Mouse (Mus musculus) cerebellum, postnatal 4 days (tissue): Measurements from ENCODE around the gene Nr3c2.

Experiments
- DNase-seq, 2 experiments: peaks; one replicate each; pipeline ENCODE4 v3.0.0; 2022; ENCODE audit warnings: low spot score in 2 of 2, mixed read lengths in 1 of 2

Gene Nr3c2

DNA sequence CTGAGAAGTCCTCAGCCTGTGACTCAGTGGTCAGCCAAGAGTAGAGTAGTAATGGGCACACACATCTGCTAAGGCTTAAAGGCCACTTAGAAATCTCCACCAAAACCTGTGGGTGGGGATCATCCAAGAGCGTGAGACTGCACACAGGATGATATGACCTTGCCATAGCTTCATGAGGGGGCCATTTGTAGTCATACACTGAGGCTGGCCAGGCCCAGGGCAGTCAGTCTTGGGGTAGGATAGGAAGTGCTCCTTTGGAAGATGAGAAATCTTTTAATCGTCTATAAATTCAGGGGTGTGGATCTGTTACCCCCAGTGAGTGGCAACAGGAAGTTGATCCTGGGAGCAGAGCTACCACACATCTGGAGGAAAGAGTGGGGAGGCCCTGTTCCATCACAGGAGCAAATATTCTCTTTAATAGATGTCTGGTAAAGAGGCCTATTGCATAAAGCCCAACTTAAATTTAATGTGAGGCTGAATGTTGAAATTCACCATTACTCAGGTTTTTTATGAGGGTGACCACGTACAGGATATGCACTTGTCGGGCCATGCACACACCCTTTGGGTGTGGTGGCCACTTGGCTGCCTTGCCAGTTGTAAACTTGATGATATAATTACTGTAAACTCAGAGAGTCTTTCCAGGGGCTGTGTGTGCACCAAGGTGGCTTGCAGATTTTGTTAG is 270.7 kb downstream of the Nr3c2 start:
- DNase-seq: no peak

DNA sequence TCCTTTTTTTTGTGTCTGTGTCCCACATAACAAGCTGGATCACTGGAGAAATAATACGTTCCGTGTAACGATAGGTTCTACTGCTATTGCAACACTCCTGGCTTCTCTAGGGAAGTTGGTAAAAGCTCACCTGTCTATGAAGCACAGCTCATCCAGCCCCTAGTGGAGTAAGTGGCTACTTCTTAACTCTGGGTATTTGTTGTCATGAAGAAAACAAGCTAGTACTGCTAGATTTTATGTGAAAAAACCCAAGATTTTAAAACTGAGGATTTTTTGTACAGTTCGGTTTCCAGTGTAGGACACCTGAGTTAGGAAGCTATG is 271.2 kb downstream of the Nr3c2 start:
- DNase-seq: no peak

DNA sequence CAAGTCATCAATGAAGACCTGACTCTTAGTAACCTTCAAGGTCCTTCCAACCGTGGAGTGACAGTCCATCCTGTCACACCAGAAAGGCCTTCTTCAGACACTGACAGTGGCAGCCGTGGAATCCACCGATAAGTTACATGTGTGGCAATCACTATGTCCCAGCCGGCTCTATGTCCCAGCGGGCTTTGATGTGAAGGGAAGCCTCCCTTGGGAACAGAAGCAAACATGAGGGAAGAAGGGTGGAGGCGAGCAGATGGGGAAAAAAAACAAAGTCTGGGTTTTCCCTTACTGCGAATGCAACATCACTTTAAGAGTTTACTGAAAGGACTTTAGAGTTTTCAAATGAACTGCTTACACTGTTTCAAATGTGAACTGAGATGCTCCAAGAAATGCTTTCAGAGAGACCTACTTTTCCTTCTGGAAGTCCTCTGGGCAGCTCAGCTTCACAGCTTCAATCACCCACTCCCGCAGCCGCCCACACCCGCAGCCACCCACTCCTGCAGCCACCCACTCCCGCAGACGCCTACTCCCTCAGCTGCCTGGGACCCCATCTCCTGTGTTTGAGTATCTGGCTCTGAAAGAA is 273.9 kb downstream of the Nr3c2 start:
- no peak for DNase-seq

DNA sequence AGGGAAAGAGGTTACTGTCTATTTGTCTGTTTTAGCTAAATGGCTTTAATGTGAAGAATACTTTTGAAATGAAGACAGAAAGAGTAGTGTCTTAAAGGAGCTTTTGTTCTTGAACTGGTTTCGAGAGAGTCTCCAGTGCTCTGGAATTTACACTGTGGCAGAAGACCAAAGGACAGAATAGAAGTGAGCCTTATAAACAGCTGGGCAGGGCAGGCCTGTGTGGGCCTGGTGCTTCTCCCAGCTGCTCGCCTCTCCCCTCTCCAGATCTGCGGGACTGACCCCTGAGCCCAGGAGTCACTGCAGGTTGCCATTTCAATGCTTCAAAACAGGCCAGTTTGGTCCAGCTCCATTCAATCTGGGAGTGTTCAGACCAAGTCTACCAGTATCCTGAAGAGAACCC is 274.5 kb downstream of the Nr3c2 start:
- DNase-seq: no peak

DNA sequence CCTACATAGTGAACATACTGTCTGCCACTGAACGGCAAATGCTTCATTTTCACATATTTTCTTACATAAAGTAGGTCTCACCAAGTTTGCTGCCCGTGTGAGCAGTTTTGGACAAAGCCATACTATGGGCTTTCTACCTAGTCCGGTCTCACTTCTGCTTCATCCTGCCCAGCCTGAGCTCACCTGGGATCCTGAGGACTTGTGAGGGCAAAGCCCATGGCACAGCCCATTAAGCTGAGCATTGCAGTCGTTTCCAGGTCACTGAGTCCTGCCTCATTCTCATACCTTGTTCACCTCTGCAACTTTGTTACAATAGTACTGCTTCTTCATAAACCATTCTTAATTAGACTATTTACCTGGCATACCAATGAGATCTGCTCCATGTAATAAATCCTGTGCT is 276.2 kb downstream of the Nr3c2 start:
- DNase-seq: no peak

DNA sequence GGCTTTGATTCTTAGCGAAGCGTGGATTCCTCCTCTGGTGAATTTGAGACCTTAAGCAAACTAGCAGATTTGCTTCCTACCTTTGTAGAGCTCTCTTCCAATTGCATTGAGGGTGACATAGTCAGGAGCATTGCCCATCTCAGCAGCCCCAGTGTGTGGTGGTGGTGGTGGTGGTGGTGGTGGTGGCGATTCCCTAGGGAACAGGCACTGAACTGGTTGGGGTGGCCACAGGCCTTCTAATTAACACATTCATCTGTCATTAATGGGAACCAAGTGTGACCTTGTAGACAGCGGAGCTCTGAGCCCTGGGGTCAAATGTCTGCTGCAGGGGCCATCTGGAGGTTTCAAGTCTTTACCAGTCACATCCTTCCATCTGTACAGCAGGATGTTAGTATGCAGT is 277.1 kb downstream of the Nr3c2 start:
- no peak for DNase-seq

DNA sequence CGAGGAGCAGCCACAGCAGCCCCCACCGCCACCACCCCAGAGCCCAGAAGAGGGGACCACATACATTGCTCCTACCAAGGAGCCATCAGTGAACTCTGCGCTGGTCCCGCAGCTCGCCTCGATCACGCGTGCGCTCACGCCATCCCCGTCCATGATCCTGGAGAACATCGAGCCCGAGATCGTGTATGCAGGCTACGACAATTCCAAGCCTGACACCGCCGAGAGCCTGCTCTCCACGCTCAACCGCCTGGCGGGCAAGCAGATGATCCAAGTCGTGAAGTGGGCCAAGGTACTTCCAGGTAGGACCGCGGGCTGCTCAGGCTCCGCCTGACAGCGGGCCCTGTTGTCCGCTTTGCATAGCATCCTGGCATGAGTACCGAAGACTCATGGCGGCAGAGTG is 286.6 kb downstream of the Nr3c2 start:
- no peak for DNase-seq

DNA sequence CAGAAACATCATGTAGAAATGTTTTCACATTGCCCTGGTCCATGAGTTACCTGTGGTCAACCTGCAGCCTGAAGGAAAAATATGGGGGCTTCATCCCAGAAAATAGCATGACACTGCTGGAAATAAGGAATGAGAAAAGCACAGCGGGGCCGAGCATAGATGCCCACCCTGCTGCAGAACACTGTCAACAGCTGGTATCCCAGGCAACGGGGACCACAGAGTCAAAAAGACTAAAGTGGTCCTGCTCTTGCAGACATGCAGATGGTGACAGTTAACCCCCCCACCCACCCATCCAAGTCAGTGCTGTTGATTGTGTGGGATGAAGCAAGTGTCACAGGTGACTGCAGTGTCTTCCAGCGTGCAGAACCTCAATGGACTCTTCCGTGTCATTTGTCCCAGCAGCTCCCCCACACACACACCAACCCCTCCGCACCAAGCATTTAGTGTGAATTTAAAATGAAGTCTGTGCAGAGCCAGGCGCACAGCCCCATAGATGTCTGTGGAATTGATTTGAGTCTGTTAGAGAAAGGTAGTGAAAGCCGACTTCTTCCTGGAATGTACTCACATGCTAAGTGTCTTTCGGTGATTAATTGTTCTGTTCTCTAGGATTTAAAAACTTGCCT is 287.8 kb downstream of the Nr3c2 start:
- DNase-seq: no peak

DNA sequence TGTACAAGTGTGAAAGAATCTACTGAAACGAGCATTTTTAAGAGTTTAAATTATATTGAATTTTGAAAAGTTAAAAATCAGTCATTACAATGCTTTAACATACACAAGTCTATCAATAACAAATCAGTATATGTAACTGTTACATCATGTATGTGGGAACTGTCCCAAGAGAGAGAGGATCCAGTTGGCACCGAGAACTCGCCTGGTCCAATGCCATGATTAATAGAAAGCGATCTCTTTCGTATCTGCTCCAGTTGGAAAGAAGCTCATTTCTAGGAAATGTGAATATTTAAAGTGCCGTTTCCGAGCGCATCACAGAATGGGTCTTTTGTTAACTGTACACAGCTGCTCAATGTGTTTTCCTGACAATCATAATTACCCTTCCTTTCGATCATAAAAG is 288.5 kb downstream of the Nr3c2 start:
- DNase-seq: peak in 1 of 2 experiments; percentile 10

DNA sequence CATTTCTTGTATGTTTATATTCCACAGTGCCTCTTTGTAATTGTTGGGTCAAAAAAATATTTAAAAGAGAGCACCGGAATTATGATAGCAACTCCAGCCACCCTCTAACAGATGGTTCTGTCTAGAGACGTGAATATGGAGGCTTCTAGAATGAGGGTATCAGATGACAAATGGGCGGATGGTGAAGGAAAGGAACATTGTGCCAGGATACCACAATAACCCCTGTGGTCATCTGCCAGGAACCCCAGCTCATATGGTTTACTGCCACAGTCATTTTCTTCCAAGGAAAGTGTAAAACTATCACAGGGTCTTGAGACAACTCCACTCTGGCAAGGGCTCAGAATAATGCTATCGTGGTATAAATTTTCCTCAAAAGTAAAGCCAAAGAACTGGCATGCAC is 289.1 kb downstream of the Nr3c2 start:
- no peak for DNase-seq

DNA sequence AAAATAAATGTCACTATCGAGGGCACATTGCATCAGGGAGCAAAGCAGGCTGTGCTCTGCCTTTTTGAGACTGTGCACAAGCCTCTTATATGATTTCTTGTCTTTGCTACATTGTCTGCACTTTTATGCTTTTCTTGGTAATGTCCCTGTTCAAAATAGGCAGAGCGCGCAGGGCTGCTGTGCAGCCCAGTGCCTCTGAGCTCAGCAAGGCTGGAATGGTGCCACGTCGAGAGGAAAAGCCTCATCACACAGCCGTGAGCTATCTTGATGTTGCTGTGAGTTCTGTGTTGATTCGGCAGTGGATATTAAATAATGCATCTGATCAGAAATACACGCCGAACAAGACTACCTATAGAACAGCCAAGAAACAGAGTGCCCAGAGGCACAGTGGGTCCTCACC is 290.1 kb downstream of the Nr3c2 start:
- peak in 1 of 2 experiments; percentile 24 for DNase-seq

DNA sequence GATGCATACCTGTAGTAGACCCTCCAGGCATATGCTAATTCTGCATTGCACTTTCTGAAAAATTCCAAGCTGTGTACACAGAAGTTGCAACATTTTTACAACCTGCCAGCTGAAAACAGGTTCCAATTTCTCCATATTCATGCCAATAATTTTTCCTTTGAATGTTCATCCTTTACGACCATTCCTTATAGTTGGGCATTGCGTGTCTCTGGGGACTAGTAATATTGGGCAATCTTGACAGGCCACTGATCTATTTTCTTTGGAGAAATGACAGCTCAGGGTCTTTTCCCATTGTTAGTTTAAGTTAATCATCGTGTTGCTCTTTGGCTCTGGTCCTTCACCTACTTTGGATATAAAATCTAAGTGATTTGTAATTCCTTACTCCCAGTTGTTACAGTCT is 291.2 kb downstream of the Nr3c2 start:
- no peak for DNase-seq

DNA sequence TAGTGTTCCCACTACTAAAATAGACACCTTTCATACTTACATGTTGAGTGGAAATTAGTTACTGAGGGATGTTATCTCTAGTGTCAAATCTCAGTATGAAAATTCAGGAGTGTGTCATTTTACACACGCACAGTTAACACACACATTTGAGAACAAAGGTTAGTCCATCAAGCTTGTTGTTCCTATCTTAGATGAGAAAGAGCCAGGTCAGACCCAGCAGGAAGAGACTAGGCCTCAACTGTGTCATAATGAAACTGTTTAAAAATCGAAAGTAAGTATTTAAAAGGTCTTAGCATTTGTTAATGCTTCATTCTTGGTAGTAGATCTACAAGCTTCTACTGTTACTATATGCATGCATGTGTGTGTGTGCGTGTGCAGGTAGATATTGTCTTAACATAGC is 310.1 kb downstream of the Nr3c2 start:
- no peak for DNase-seq

DNA sequence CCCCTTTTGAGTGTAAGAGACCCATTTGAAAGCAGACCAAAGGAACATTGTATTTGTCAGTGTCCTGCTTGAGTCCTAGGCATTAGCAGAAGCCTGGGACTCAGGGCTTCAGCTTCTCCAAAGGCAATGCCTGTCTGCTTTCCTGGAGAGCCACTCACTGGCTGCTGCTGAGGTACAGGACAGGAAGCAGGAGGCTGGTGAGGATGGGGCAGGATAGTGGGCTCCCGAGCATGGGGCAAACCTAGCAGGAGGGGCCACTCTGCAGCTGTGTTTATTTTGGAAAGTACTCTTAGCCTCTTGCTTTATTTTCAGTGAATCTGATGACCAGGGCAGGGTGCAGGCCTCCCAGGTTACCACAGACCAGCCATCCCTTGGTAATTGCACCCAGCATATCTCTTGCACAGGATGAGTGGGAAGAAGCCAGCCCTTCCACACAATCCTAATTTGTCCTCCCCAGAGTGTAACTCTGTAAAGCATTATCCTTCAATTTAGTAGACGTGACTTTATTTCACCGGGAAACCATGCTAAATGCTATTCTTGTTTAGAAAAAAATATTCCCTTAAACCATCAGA is 314.7 kb downstream of the Nr3c2 start:
- DNase-seq: no peak

DNA sequence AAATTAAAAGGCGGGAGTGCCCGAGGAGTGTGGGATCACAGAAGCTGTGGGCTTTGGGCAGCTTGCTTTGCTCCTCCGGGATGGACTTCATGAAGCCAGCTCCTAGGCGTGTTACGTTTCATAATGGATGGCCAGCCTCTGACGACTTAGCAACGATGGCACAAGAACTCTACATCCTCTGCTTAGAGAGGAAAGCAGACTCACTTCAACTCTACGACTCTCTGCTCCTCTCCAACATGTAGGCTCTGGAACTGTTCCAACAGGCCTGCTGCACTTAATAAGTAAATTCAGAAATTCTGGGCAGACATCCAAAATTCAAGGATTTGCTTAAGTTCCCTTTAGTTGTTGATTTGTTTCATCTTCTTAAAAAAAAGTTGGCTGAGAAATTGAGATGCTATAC is 315.4 kb downstream of the Nr3c2 start:
- peak in 1 of 2 experiments; percentile 20 for DNase-seq

DNA sequence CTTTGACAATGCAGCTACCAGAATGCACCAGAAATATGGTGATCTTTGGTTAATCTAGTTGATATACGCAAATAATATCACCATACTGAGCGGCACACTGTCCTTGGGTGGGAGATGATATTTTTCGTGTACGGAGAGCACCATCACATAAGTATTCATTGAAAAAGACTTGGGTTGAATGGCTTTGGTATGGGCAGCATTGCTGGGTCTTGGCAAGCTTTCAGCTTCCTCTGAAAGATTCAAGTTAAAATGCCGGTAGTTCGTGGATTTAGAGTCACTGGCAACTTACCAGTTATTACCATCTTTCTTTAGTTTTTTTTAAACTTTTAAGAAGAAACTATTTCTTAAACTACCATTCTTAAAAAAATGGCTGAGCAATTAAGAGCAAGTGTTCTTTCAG is 315.9 kb downstream of the Nr3c2 start:
- DNase-seq: no peak

DNA sequence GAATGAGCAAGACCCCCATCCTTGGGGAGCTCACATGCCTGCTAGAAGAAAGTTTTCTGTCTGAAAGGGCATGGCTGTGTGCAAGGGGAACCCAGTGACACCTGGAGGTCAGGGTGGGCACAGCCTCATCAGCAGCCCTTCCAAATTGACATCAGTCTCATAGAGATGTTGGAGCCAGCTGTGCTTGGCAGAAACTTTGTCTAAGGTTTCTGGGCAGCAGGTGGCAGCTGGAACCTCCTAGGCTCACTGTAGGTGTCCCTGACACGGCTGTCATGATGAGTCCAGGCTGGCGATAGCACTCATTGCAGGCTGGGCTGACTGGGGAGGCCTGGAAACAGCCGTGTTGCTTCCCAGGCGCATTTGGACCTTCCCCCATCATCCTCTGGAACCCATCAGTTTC is 323.9 kb downstream of the Nr3c2 start:
- no peak for DNase-seq

DNA sequence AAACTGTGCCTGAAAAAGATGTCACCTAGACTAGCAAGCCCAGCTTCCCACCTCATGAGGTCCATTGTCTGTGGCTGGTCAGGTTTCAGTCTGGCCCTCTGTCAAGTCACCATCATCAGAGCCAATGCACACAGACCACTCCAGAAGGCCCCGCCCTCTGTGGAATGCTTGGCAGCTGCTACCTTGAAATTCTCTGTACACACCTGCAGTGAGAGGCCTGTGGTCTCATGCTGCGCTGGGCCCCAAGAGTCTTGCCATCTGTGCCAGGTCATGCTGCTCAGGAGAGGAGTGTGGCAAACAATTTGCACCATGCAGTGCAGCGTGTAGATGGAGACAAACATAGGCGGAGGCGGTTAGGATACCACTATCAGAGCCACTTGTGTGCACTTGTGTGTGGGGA is 328.5 kb downstream of the Nr3c2 start:
- DNase-seq: peak in 1 of 2 experiments; percentile 3

DNA sequence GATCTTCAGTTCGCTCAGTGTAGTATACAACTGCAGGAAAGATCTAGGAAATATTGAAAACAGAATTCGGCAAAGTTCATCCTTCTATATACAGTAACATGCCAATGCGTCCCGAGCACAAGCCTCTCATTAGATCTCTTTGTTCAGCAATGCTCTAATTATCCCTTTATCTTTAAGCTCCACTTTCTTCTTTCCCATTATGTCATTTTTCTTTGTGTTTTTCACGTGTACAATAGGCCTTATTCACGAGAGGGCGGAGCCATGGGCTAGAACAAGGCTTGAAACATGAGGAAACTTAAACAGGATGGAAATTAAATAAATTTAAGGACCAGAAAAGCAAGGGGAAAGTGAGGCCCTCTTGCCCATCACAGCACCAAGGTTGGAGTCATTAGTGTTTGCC is 329.4 kb downstream of the Nr3c2 start:
- DNase-seq: no peak

DNA sequence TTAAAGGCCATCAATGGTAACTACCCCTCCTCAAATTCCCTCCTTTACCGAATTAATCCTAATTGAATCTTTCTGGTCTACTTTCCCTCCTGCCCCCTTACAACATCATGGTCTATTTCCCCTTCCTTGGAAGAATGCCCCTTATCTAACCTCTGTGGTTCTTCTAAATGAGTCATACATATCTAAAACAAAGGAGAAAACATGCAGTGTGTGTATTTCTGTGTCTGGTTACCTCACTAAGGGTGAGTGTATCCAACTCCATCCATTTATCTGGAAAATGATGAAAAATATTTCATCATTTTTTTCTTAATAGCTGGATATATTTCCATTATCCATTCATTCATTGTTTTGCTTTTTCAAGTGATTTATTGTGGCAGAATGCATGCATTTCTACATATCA is 332.0 kb downstream of the Nr3c2 start:
- no peak for DNase-seq

DNA sequence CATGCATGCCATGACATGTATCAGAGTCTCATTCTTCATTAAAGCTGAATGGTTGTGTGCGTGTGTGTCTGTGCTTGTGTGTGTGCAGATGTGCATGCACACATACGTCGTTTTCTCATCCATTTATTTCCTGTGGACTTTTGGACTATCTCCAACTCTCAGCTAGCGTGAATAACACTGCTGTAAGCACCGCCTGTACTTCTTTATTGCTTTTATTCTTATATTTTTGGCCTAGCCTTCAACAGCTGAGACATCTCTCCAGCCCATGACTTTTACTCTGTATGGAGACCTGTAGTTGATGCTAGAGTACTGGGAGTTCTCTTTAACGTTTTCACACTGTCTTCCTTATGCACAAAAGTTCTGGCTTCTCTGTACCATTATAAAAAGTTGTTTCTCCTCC is 332.6 kb downstream of the Nr3c2 start:
- DNase-seq: no peak

DNA sequence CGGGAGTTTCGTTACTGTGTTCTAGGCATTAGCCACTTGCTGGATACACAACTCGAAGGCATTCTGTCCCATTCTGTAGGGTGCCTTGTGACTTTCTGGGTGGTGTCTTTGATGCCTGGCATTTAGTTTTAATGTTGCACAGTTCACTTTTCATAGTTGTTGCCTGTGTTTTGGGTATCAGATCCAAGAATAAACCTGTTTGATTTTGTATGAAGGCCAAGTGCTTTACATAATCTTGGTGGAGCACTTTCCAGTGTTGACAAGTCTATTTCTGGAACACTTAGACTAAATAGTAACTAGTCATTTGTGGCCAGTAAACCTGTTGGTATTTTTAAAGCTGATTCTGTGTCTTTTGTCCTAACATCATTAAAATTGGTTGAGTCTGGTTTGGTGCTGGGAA is 333.2 kb downstream of the Nr3c2 start:
- no peak for DNase-seq

DNA sequence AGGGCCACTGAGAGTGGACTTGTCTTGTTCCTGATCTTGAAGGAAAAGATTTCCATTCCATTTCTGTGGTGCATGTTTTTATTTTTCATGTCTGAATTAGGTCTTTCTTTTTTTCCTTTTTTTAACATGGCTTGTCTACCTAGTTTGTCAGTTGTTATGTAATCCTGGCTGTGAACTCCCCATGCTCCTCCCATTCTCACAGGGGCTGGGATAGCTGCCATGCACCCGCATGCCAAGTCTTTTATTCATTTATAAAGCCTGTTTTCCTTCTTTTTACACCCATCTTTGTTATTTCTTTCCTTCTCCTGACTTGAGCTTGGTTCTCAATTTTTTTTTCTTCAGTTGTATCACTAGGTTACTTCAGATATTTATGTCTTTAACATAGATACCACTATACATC is 337.5 kb downstream of the Nr3c2 start:
- DNase-seq: no peak
